Mouse (Mus musculus) midbrain, embryonic 11.5 days (tissue): ENCODE data around the gene Elmo1. TPM values are rescaled to one million over a fixed set of nuclear protein-coding genes. Genes with fewer than 3 reads are reported as not detected.
A peak's percentile ranks its signal among the peaks of the same experiment; 100 is the strongest.

Source experiments
- ATAC-seq: fragments of 200-750 bp; cut with Nextera tagmentation; 2 replicates; pipeline ENCODE4 v1.8.0; 2017; ENCODE audit warnings: moderate TSS enrichment, moderate library complexity; ENCODE audit not compliant: low FRiP score
- DNase-seq: peaks from one replicate; pipeline ENCODE4 v3.0.0; 2015; ENCODE audit warnings: low spot score; ENCODE audit errors: missing footprints
- H3K27ac ChIP-seq: fragments of 300-500 bp; sonication (generic); 2 replicates; pipeline ENCODE4 v1.5.1; 2014; ENCODE audit warnings: low read depth, low read length
- H3K27me3 ChIP-seq: fragments of 300-500 bp; sonication (generic); 2 replicates; pipeline ENCODE4 v1.6.1; 2014; ENCODE audit warnings: mild to moderate bottlenecking, low read length, moderate library complexity, mixed read lengths; ENCODE audit not compliant: control insufficient read depth, insufficient read depth
- H3K36me3 ChIP-seq: fragments of 300-500 bp; sonication (generic); 2 replicates; pipeline ENCODE4 v1.6.1; 2014; ENCODE audit warnings: mild to moderate bottlenecking, low read length, moderate library complexity, mixed read lengths; ENCODE audit not compliant: control insufficient read depth, insufficient read depth
- H3K4me1 ChIP-seq: fragments of 300-500 bp; sonication (generic); 2 replicates; pipeline ENCODE4 v1.6.1; 2014; ENCODE audit warnings: low read length; ENCODE audit not compliant: control insufficient read depth, insufficient read depth
- H3K4me2 ChIP-seq: fragments of 300-500 bp; sonication (generic); 2 replicates; pipeline ENCODE4 v1.6.1; 2014; ENCODE audit warnings: mild to moderate bottlenecking, moderate library complexity
- H3K4me3 ChIP-seq: fragments of 300-500 bp; sonication (generic); 2 replicates; pipeline ENCODE4 v1.5.1; 2014; ENCODE audit warnings: low read depth, low read length
- H3K9ac ChIP-seq: fragments of 300-500 bp; sonication (generic); 2 replicates; pipeline ENCODE4 v1.6.1; 2014; ENCODE audit warnings: low read length
- H3K9me3 ChIP-seq: fragments of 300-500 bp; sonication (generic); 2 replicates; pipeline ENCODE4 v1.6.1; 2016; ENCODE audit warnings: low read length; ENCODE audit not compliant: control insufficient read depth
- WGBS: fragments of 180-500 bp; shearing (Covaris S2); extraction: QIAGEN DNeasy Blood & Tissue Kit; methylation state at CpG from one replicate; pipeline ENCODE4 v1.1.7; 2014; 5-methylcytosine and 5-hydroxymethylcytosine counted together
- polyA plus RNA-seq: library from polyadenylated mRNA; unstranded; fragments of >200 nt; fragmentation: Nextera tagmentation; extraction: Ambion mirVana; gene quantifications from 2 replicates; pipeline ENCODE4 v1.2.1, GENCODE M21; 2014

The Elmo1 gene
- polyA plus RNA-seq, 1 experiment from 2014 or later, result 19.1 TPM

DNA sequence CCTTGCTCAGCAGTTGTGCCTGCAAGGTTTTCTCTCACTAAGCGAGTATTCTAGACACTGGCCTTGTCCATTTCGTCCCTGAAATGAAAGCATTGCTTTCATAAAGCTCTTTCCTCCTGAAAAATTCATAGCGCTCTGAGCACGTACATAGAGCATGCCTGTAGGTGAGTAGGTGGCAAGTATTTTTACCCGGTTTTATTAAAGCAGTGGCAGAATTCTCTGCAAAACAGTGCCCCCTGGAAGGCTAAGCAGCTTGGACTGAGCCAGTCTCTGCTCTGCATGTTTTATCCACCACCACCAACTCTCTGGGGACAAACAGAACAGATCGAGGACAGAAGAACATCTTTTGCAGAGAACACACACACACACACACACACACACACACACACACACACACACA lies 340.6 kb downstream of the Elmo1 start:
- H3K36me3 ChIP-seq, result no peaks in the 10 kb centered on the region
- 84% methylated on average over 6 of the region's 6 CpGs for WGBS
- peak; percentile 69 for DNase-seq
- no peaks in the 10 kb centered on the region for H3K4me1 ChIP-seq
- no peaks in the 10 kb centered on the region for H3K27me3 ChIP-seq
- no peak overlapping the region for H3K4me3 ChIP-seq
- H3K27ac ChIP-seq, result no peak overlapping the region
- H3K9me3 ChIP-seq, result no peaks in the 10 kb centered on the region
- no peak overlapping the region for H3K9ac ChIP-seq
- ATAC-seq, result no peak
- H3K4me2 ChIP-seq, result no peak overlapping the region

DNA sequence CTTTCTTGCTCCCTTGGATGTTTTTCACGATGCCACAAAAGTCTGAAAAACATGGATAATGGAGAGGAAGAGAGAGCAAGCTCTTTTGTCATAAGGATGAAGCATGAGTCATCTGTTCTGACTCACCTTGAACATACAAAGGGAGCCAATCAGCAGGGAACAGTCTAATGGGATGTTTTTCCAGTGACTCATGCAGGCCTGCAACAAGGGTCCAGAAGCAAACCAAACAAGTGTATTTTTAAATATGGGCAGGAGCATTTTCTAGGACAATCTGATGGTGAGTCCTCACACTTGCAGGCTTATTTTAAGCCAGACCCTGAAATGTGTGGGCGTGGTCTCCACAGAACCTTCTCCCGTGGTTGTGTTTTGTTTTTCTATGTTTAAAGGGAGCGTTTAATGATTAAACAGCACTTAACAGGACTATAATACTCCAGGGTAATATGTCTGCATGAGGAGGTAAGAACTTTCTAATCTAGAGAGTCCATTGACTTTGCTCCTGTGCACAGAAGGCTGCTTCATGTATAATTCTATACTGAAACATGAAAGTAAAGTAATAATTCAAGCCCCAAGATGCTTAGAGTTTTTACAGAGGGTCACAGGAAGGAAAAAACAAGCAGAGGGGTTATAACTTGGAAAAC lies 342.9 kb downstream of the Elmo1 start:
- H3K9ac ChIP-seq, result no peak overlapping the region
- H3K27me3 ChIP-seq, result no peaks in the 10 kb centered on the region
- no peaks in the 10 kb centered on the region for H3K9me3 ChIP-seq
- H3K36me3 ChIP-seq, result no peaks in the 10 kb centered on the region
- 79% methylated on average over 4 of the region's 4 CpGs for WGBS
- no peaks in the 10 kb centered on the region for H3K4me1 ChIP-seq
- DNase-seq (peak; percentile 39), ATAC-seq (no peak)
- H3K4me3 ChIP-seq, result no peak overlapping the region
- H3K4me2 ChIP-seq, result no peak overlapping the region
- no peak overlapping the region for H3K27ac ChIP-seq

DNA sequence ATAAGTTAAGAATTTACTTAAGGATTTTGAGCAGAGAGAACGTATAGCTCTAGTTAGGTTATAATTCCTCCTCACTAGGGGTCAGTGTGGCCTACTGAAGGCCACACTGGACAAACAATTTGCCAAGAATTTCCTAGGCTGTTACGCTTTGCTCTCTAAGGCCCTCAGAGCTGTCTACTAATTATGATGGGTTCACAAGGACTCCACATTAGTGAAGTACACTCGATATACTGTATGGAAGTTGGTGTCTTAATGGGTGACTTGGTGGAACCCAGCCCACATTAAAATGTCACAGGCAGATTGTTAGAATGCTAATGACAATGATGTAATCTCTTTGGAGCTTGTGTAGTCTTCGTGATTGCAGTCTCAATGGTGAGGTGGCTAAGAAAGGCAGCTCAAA lies 343.7 kb downstream of the Elmo1 start:
- no peak for ATAC-seq

DNA sequence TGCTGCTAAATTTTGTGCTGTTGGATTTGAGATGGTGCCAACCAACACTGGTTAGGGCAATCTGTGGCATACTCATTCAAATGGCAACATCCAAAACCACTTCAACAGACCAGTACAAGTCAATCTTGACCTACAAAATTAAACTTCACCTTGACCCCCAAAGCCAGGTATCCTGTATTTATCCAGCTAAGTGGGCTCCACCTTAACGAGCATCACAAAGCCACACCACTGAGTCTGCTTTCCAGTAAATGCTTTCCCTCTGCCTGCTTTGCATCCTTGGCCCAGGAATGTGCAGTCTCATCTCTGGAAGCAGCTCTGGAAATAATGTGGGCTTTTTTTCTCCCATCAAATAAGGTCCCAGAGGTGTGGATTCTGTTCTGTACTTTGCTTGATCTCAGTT lies 349.1 kb downstream of the Elmo1 start:
- Histone ChIP-seq H3K4me1 (no peaks in the 10 kb centered on the region), H3K27me3 (no peaks in the 10 kb centered on the region), H3K36me3 (no peaks in the 10 kb centered on the region), H3K4me2 (no peak overlapping the region), H3K4me3 (no peak overlapping the region), H3K9ac (no peak overlapping the region), H3K9me3 (no peaks in the 10 kb centered on the region), H3K27ac (no peak overlapping the region)
- 95% methylated on average over 1 of the region's 1 CpGs for WGBS
- DNase-seq, result peak; percentile 71
- ATAC-seq, result no peak

More for the DNA sequence above, 343.7 kb downstream of the Elmo1 start:
- WGBS, result 80% methylated on average over 4 of the region's 4 CpGs
- Histone ChIP-seq H3K27me3 (no peaks in the 10 kb centered on the region), H3K9me3 (no peaks in the 10 kb centered on the region), H3K4me1 (no peaks in the 10 kb centered on the region), H3K27ac (no peak overlapping the region), H3K36me3 (no peaks in the 10 kb centered on the region), H3K4me3 (no peak overlapping the region), H3K9ac (no peak overlapping the region), H3K4me2 (no peak overlapping the region)
- DNase-seq, result peak; percentile 72

DNA sequence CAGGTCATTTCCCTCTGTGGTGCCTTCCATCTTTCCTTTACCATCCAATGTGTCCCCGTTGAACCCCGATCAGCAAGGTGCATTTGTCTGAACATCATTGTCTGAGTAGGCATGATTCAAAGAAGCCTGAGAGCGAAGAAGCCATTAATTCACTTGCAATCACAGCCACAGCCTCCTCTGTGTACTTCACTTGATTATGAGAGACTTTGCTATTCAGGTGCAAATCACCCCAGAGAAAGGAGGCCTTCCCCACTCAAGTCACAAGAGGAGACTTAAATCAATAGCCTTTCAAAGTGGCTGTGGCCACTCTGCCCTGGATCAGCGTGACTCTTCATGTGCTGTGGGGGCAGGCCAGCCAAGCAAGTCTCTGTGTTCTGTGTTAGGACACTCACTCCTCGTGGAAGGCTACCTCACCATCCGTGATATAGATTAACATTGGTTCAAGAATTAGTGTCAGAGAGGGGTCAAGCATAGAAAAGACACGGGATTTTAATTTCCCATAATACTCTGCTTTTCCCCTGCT lies 360.5 kb downstream of the Elmo1 start:
- Histone ChIP-seq H3K4me2 (no peak overlapping the region), H3K9ac (no peak overlapping the region), H3K4me3 (no peak overlapping the region), H3K4me1 (peaks cover 10% of the 10 kb centered on the region), H3K36me3 (no peaks in the 10 kb centered on the region), H3K9me3 (no peaks in the 10 kb centered on the region), H3K27me3 (no peaks in the 10 kb centered on the region), H3K27ac (no peak overlapping the region; the same call in 1 of the 2 replicates)
- DNase-seq (peak; percentile 83), ATAC-seq (peak; percentile 58; the same call in 1 of the 2 replicates)
- 51% methylated on average over 7 of the region's 7 CpGs for WGBS

DNA sequence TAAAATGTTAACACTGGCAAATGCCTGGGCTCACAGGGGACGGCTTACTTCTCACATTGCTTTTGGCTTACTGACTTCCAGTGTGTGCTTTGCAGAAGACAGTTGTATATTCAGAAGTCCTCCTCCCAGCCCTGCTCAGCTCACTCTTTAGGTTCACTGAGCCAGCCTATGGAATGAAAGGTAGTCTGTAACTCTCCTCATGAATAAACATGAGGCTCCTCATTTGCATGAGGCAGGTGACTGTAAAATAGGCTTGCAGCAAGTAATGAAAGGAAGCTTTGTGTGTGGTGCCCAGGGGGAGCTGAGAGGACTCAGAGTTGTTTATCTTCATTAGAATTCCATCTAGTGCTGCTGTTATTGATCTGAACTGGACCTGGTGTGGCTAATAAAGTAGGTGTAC lies 364.0 kb downstream of the Elmo1 start:
- no peak overlapping the region for H3K9ac ChIP-seq
- H3K4me3 ChIP-seq, result no peak overlapping the region
- no peaks in the 10 kb centered on the region for H3K27me3 ChIP-seq
- peak; percentile 72; the same call in 1 of the 2 replicates for ATAC-seq
- H3K4me1 ChIP-seq, result peaks cover 10% of the 10 kb centered on the region
- peak; percentile 69 for DNase-seq
- H3K36me3 ChIP-seq, result no peaks in the 10 kb centered on the region
- no peak overlapping the region for H3K4me2 ChIP-seq
- H3K9me3 ChIP-seq, result no peaks in the 10 kb centered on the region
- WGBS, result 56% methylated on average over 1 of the region's 1 CpGs
- no peak overlapping the region for H3K27ac ChIP-seq

DNA sequence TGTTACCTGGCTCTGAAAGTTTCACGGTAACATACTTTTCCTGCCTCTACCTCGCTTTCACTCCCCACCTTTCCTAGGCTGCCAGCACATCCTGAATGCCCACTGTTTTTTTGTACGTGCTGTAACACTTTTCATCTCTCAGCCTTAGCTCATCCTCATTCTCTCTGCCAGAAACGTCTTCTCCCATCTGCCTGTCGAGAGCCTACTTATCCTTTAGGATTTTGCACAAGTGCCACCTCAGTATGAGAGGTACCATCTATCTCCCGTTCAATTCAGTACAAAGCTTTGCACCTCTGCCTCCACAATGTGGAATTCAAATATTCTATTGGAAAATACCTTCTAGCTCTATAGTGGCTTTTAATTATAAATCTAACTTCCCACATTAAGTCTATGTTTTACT lies 369.7 kb downstream of the Elmo1 start:
- Histone ChIP-seq H3K4me3 (no peak overlapping the region), H3K4me1 (no peaks in the 10 kb centered on the region), H3K4me2 (no peak overlapping the region), H3K36me3 (no peaks in the 10 kb centered on the region), H3K27me3 (no peaks in the 10 kb centered on the region), H3K9me3 (no peaks in the 10 kb centered on the region), H3K27ac (no peak overlapping the region), H3K9ac (no peak overlapping the region)
- DNase-seq (no peak), ATAC-seq (no peak)
- 89% methylated on average over 6 of the region's 6 CpGs for WGBS

DNA sequence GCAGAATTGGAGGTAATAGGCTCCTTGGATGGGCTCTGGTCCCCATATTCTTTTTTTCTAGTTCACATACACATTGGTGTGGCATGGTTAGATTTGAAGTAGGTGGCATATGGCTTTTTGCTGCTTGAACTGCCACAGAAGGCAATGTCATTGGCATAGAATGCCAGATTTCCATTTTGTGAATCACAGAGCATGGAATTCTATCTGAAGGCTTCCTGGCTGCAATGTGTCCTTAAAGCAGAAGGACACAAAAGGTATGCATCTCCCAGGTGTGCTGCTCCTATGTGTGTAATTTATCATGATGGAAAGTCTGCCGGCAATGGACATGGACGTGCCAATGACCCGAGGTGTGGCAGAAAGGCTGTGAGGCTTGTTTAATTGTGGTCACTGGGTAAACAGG lies 371.2 kb downstream of the Elmo1 start:
- no peak overlapping the region for H3K4me3 ChIP-seq
- H3K4me2 ChIP-seq, result no peak overlapping the region
- H3K9me3 ChIP-seq, result no peaks in the 10 kb centered on the region
- no peak for ATAC-seq
- H3K27ac ChIP-seq, result no peak overlapping the region
- no peaks in the 10 kb centered on the region for H3K4me1 ChIP-seq
- no peaks in the 10 kb centered on the region for H3K36me3 ChIP-seq
- WGBS, result 96% methylated on average over 3 of the region's 3 CpGs
- H3K27me3 ChIP-seq, result no peaks in the 10 kb centered on the region
- no peak overlapping the region for H3K9ac ChIP-seq
- DNase-seq, result no peak

DNA sequence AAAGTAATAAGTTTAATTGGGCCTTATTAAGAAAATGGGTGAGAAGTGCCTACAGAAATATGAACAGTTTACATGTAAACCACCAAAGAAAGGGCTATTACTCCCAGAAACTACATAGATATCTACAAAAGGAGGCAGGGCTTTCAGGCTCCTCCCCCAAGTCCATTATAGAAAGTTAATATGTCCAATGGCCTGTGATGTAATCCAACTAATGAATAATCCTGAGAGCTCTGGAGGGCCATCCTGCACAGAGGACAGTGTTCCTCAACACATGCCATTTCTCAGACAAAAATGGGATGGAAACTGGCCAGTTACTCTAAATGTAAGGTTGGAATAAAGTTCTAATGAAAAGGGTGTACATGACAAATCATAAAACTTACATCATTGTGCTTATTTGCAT lies 373.8 kb downstream of the Elmo1 start:
- Histone ChIP-seq H3K27me3 (no peaks in the 10 kb centered on the region), H3K4me2 (no peak overlapping the region), H3K4me3 (no peak overlapping the region), H3K9me3 (no peaks in the 10 kb centered on the region), H3K4me1 (no peaks in the 10 kb centered on the region), H3K36me3 (no peaks in the 10 kb centered on the region), H3K27ac (no peak overlapping the region), H3K9ac (no peak overlapping the region)
- no peak for DNase-seq
- ATAC-seq, result no peak
